Mouse (Mus musculus) NIH3T3 (cell line): ENCODE measurements around the gene Lipm.

Experiments
- DNase-seq: peaks from one replicate; pipeline ENCODE4 v3.0.0-alpha.2; 2012; ENCODE audit warnings: low read depth

The Lipm gene

GRCm38 (mm10) chr19:34100633-34101032 is at the start of gene Lipm:
Lipm (plus strand) TSS chr19:34100933.
- DNase-seq = no peak

- DNase-seq = peak; percentile 89
Measured at GRCm38 (mm10) chr19:34051502-34051901, 49.2 kb upstream of the Lipm start.

GRCm38 (mm10) chr19:34063547-34063946 is 37.2 kb upstream of the Lipm start:
- no peak for DNase-seq

GRCm38 (mm10) chr19:34064059-34064458 is 36.7 kb upstream of the Lipm start:
- DNase-seq = peak; percentile 51

- DNase-seq = peak; percentile 55
Measured at GRCm38 (mm10) chr19:34066779-34067472, 33.8 kb upstream of the Lipm start, which contains the start of gene Lipn. Lipn (plus strand) TSS chr19:34067358.

GRCm38 (mm10) chr19:34074239-34074638 is 26.5 kb upstream of the Lipm start:
- no peak for DNase-seq

- no peak for DNase-seq
Measured at GRCm38 (mm10) chr19:34078130-34078529, 22.6 kb upstream of the Lipm start.

GRCm38 (mm10) chr19:34089011-34089680 is 11.6 kb upstream of the Lipm start:
- DNase-seq = no peak

- DNase-seq = peak; percentile 6
Measured at GRCm38 (mm10) chr19:34095381-34095780, 5.4 kb upstream of the Lipm start.

- peak; percentile 8 for DNase-seq
Measured at GRCm38 (mm10) chr19:34096228-34096627, 4.5 kb upstream of the Lipm start.

GRCm38 (mm10) chr19:34101888-34102287 is 1.2 kb downstream of the Lipm start:
- DNase-seq = no peak

GRCm38 (mm10) chr19:34104841-34105240 is 4.1 kb downstream of the Lipm start:
- DNase-seq = no peak

- no peak for DNase-seq
Measured at GRCm38 (mm10) chr19:34119102-34119501, 18.4 kb downstream of the Lipm start.

- peak; percentile 26 for DNase-seq
Measured at GRCm38 (mm10) chr19:34119653-34120052, 18.9 kb downstream of the Lipm start.

GRCm38 (mm10) chr19:34120107-34120731 is 19.5 kb downstream of the Lipm start:
- peak; percentile 52 for DNase-seq

GRCm38 (mm10) chr19:34138720-34139430 is 38.1 kb downstream of the Lipm start:
- peak; percentile 59 for DNase-seq

GRCm38 (mm10) chr19:34139431-34140046 is 38.8 kb downstream of the Lipm start:
- DNase-seq = peak; percentile 29

GRCm38 (mm10) chr19:34148421-34148820 is 47.7 kb downstream of the Lipm start:
- no peak for DNase-seq

- DNase-seq = peak; percentile 83
Measured at GRCm38 (mm10) chr19:34151909-34152308, 51.2 kb downstream of the Lipm start.

- DNase-seq = no peak
Measured at GRCm38 (mm10) chr19:34153263-34154144, 52.8 kb downstream of the Lipm start.

GRCm38 (mm10) chr19:34162693-34163092 is 62.0 kb downstream of the Lipm start:
- DNase-seq = no peak
